Mouse (Mus musculus): ENCODE measurements at regions not wholly inside any gene's neighbourhood (a gene's known extent, or its start where the extent isn't known, plus 50 kb on each side); places are given as distances from the start of the nearest gene placed in this dataset.

DNA sequence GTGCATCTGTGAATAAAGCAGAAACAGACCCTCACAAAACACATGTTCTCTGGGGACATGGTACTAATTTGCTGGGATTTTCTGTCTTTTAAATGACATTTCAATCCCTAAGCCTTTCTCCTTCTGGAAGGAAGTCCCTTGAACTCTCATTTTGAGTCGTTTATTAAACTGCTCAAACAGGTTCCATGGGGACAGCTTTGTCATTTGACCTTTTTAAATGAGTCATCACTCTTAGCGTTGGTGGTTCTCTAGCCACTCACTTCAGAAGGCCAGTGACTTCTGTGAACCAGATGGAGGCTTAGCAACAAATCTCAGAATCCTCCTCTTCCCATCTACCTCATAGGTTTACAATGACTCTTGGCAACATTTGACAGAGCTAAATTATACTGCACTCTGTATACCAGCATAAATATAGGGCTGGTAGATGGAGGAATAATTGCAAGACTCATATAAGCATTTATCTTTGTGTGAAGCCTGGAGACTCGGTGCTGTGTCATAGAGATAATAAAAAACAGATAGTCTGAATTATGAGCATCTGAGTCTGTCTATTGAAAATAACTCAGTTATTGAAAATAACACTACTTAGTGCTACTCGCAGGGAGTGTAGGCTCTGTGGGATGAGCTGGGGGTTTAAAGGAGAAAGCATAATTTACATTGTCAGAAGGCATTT lies 185.4 kb upstream of the Crbn start:
- Histone ChIP-seq H3K4me2 (ENCODE audit: low read depth) (no peak overlapping the region), H3K9ac (ENCODE audit: low read length) (no peak overlapping the region)
- 59% methylated on average over 4 of the region's 4 CpGs for WGBS

DNA sequence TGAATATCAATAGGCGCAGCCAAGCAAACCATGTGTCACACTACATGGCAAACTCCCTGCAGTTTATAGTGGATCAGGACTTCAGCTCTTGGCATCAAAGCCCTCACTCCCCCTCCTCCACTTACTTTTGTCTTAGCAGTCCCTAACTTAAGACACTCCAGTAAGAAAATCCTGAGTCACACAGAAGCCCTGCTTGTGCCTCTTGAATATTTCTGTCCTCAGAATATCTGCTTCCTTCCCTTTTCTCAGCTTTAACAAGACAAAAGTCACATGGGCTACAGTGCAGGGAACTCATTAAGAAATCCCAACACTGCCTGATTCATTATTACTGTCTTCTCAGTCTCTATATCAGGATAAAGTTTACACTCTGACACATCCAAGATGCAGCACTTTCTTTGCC lies 191.7 kb upstream of the Crbn start:
- Histone ChIP-seq H3K4me2 (ENCODE audit: low read depth) (no peak overlapping the region), H3K9me3 (ENCODE audit: control insufficient read depth, low read length) (no peaks in the 10 kb centered on the region), H3K36me3 (ENCODE audit: control insufficient read depth, insufficient read depth, low read length) (no peaks in the 10 kb centered on the region), H3K9ac (ENCODE audit: low read length) (no peak overlapping the region), H3K4me1 (ENCODE audit: control insufficient read depth, insufficient read depth, low read length) (no peaks in the 10 kb centered on the region), H3K27me3 (ENCODE audit: control insufficient read depth, insufficient read depth, low read length) (no peaks in the 10 kb centered on the region), H3K27ac (ENCODE audit: low read depth, low read length) (no peak overlapping the region), H3K4me3 (ENCODE audit: low read depth, low read length) (no peak overlapping the region)
- WGBS: 94% methylated on average over 1 of the region's 1 CpGs
- ATAC-seq (ENCODE audit: insufficient read depth, low FRiP score, low TSS enrichment): no peak
- no peak for DNase-seq (ENCODE audit: low spot score)

More for the DNA sequence above, 185.4 kb upstream of the Crbn start:
- no peaks in the 10 kb centered on the region for H3K9me3 ChIP-seq (ENCODE audit: control insufficient read depth, low read length)
- no peak overlapping the region for H3K4me3 ChIP-seq (ENCODE audit: low read depth, low read length)
- no peaks in the 10 kb centered on the region for H3K4me1 ChIP-seq (ENCODE audit: control insufficient read depth, insufficient read depth, low read length)
- H3K36me3 ChIP-seq (ENCODE audit: control insufficient read depth, insufficient read depth, low read length): no peaks in the 10 kb centered on the region
- no peak overlapping the region for H3K27ac ChIP-seq (ENCODE audit: low read depth, low read length)
- H3K27me3 ChIP-seq (ENCODE audit: control insufficient read depth, insufficient read depth, low read length): no peaks in the 10 kb centered on the region
- DNase-seq (ENCODE audit: low spot score) (no peak), ATAC-seq (ENCODE audit: insufficient read depth, low FRiP score, low TSS enrichment) (no peak)

DNA sequence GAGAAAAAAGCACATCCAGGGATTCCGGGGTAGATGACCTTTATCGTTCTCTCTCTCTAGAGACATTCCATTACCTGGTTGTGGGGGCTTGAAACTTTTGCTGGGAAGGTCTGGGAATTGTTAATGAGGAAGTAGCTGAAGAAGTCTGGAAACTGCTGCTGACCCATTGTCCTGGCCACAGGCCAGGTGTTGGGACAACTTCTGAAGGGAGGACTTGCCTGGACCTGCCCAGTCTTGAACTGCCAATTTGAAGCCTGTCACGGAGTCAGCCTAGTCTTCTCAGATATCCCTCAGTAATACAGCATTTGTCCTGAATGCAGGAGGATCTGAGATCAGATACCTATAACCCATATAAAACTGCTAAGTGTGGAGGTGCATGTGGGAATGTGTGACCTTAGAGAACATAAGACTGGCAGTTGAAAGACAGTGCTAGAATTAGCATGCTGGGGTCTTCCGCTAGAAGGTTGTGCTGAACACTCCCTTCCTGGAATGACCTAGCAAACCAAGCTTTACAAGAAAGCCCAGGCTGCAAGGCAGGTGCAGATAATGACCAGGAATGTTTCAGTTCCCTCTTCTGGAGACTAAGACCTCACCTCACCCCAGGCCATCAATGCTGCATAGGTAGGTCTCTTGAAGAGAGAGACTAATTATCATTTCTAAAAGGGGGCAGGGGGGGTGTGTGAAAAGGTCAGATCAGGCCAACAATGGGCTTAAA lies 204.7 kb upstream of the Crbn start:
- DNase-seq (ENCODE audit: low spot score): no peak
- no peaks in the 10 kb centered on the region for H3K36me3 ChIP-seq (ENCODE audit: control insufficient read depth, insufficient read depth, low read length)
- ATAC-seq (ENCODE audit: insufficient read depth, low FRiP score, low TSS enrichment): no peak
- WGBS: 88% methylated on average over 4 of the region's 4 CpGs
- no peaks in the 10 kb centered on the region for H3K27me3 ChIP-seq (ENCODE audit: control insufficient read depth, insufficient read depth, low read length)
- H3K9me3 ChIP-seq (ENCODE audit: control insufficient read depth, low read length): no peaks in the 10 kb centered on the region
- H3K4me3 ChIP-seq (ENCODE audit: low read depth, low read length): no peak overlapping the region
- H3K27ac ChIP-seq (ENCODE audit: low read depth, low read length): no peak overlapping the region
- no peaks in the 10 kb centered on the region for H3K4me1 ChIP-seq (ENCODE audit: control insufficient read depth, insufficient read depth, low read length)
- no peak overlapping the region for H3K4me2 ChIP-seq (ENCODE audit: low read depth)
- H3K9ac ChIP-seq (ENCODE audit: low read length): no peak overlapping the region

DNA sequence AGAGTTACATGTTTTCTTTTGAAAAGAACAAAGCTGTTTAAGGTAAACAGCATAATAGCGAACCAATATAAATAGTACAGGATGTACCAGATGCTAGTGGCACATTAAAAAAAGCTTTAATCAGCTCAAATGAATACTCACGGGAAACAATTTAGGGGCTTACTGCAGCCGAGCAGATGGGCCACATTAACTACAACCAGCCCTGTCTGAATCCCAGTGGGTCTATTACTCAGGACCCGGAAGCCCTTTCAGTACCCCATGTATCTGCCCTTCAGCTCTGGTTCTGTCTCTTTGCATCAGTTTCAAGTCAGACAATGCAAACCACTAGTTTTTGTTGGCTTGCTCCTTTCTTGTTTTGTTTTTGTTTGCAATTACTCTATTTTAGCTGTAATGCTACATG lies 210.9 kb upstream of the Crbn start:
- Histone ChIP-seq H3K9ac (ENCODE audit: low read length) (no peak overlapping the region), H3K36me3 (ENCODE audit: control insufficient read depth, insufficient read depth, low read length) (no peaks in the 10 kb centered on the region), H3K4me2 (ENCODE audit: low read depth) (no peak overlapping the region), H3K27ac (ENCODE audit: low read depth, low read length) (no peak overlapping the region), H3K4me3 (ENCODE audit: low read depth, low read length) (no peak overlapping the region), H3K9me3 (ENCODE audit: control insufficient read depth, low read length) (no peaks in the 10 kb centered on the region), H3K27me3 (ENCODE audit: control insufficient read depth, insufficient read depth, low read length) (no peaks in the 10 kb centered on the region), H3K4me1 (ENCODE audit: control insufficient read depth, insufficient read depth, low read length) (peaks cover 9% of the 10 kb centered on the region; the same call in 1 of the 2 replicates)
- 40% methylated on average over 4 of the region's 4 CpGs for whole genome bisulfite sequencing
- ATAC-seq (ENCODE audit: insufficient read depth, low FRiP score, low TSS enrichment) (no peak), DNase-seq (ENCODE audit: low spot score) (no peak)

DNA sequence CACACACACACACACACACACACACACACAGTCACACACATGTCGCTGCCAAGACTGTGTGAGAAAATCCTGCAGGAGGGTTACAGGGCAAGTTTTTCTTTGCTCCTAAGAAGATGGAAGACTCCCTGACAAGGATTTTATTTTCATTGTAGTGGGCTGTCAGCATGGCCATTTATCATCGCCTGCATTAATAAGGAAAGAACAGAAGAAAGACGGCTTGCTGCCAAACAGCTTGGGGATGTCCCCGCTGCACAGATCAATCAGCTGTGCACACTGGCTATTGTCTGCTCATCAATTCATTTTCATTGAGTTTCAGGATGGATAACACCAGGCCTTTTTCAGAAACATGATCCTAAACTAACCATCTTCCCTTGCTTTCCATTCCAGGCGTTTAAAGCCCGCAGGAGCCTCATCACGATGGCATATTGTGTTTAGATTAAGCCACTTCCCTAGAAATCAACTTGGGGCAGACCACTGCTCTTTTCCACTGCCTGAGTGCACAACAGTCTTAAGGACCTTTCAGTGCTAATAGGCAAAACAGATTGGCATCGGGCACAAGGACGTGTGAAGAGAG lies 213.1 kb upstream of the Crbn start:
- peak overlapping the region; percentile 4; the same call in 1 of the 2 replicates for H3K9ac ChIP-seq (ENCODE audit: low read length)
- no peaks in the 10 kb centered on the region for H3K36me3 ChIP-seq (ENCODE audit: control insufficient read depth, insufficient read depth, low read length)
- WGBS: 7% methylated on average over 9 of the region's 9 CpGs
- H3K4me2 ChIP-seq (ENCODE audit: low read depth): peak overlapping the region; percentile 28
- no peaks in the 10 kb centered on the region for H3K9me3 ChIP-seq (ENCODE audit: control insufficient read depth, low read length)
- DNase-seq (ENCODE audit: low spot score) (peak; percentile 73), ATAC-seq (ENCODE audit: insufficient read depth, low FRiP score, low TSS enrichment) (peak; percentile 80)
- H3K27me3 ChIP-seq (ENCODE audit: control insufficient read depth, insufficient read depth, low read length): no peaks in the 10 kb centered on the region
- peak overlapping the region; percentile 6; the same call in 1 of the 2 replicates for H3K4me3 ChIP-seq (ENCODE audit: low read depth, low read length)
- peaks cover 9% of the 10 kb centered on the region; the same call in 1 of the 2 replicates for H3K4me1 ChIP-seq (ENCODE audit: control insufficient read depth, insufficient read depth, low read length)
- peak overlapping the region; percentile 60 for H3K27ac ChIP-seq (ENCODE audit: low read depth, low read length)

DNA sequence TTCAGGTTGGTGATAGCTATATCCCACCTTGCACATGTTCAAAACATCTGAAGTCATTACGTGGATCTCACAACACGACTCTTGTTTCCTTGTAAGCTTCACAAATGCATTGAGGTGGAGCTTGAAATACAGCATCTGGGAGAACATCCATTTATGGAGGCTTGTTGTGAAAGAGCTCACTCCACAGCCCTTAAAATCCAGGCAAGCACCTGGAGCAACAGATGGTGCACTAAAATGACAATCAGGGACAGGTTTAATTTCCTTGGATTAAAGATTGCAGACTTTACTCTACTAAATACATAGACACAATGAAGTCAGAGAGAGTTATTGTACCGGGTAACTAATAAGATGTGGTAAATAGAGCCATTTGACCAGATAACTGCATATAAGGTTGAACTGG lies 219.2 kb upstream of the Crbn start:
- no peaks in the 10 kb centered on the region for H3K9me3 ChIP-seq (ENCODE audit: control insufficient read depth, low read length)
- no peak overlapping the region for H3K4me3 ChIP-seq (ENCODE audit: low read depth, low read length)
- no peaks in the 10 kb centered on the region for H3K27me3 ChIP-seq (ENCODE audit: control insufficient read depth, insufficient read depth, low read length)
- H3K27ac ChIP-seq (ENCODE audit: low read depth, low read length): no peak overlapping the region
- no peak overlapping the region for H3K9ac ChIP-seq (ENCODE audit: low read length)
- no peaks in the 10 kb centered on the region for H3K36me3 ChIP-seq (ENCODE audit: control insufficient read depth, insufficient read depth, low read length)
- no peak overlapping the region for H3K4me2 ChIP-seq (ENCODE audit: low read depth)
- whole genome bisulfite sequencing: 77% methylated on average over 3 of the region's 3 CpGs
- ATAC-seq (ENCODE audit: insufficient read depth, low FRiP score, low TSS enrichment) (no peak), DNase-seq (ENCODE audit: low spot score) (no peak)
- no peaks in the 10 kb centered on the region for H3K4me1 ChIP-seq (ENCODE audit: control insufficient read depth, insufficient read depth, low read length)

DNA sequence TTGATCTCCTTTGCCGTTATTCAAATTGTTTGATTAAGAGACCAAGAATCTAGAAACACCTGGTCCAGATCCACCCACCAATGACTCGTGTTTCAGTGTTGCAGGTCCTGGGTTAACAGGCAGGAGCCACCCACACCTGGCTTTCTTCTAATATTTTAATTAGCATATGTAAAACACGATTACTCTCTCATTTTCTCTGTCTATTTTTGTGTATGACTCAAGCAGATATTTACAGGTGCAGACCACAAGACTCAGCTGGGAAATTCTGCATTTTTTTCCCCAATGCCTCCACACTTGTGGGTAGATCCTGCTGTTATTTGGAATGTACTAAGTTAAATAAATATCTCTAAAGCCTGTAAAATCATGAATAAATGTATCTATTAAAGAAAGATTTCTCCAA lies 245.3 kb upstream of the Crbn start:
- Histone ChIP-seq H3K27ac (ENCODE audit: low read depth, low read length) (no peak overlapping the region), H3K4me3 (ENCODE audit: low read depth, low read length) (no peak overlapping the region), H3K4me1 (ENCODE audit: control insufficient read depth, insufficient read depth, low read length) (no peaks in the 10 kb centered on the region), H3K9me3 (ENCODE audit: control insufficient read depth, low read length) (no peaks in the 10 kb centered on the region), H3K36me3 (ENCODE audit: control insufficient read depth, insufficient read depth, low read length) (no peaks in the 10 kb centered on the region), H3K4me2 (ENCODE audit: low read depth) (no peak overlapping the region), H3K27me3 (ENCODE audit: control insufficient read depth, insufficient read depth, low read length) (no peaks in the 10 kb centered on the region), H3K9ac (ENCODE audit: low read length) (no peak overlapping the region)
- WGBS: 79% methylated on average over 3 of the region's 3 CpGs
- no peak for ATAC-seq (ENCODE audit: insufficient read depth, low FRiP score, low TSS enrichment)
- DNase-seq (ENCODE audit: low spot score): no peak

DNA sequence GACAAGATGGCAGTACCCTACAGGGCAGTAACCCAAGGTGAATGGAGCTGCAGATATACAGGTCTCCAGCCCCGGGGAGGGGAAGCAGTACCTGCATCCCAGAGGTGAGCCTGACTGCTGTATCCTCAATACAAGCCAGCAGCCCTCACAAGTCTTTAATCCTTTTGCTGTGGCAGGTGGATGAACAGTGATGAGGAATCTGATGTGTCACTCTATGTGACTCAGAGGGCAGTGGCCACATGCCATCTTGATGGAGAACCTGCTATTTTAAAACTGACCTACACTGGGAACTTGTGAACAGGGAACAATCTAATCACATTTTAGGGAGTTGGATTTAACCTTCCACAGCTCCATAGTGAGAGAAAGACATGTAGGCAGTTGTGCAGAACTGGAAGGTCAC lies 251.7 kb upstream of the Crbn start:
- no peak overlapping the region for H3K27ac ChIP-seq (ENCODE audit: low read depth, low read length)
- no peaks in the 10 kb centered on the region for H3K36me3 ChIP-seq (ENCODE audit: control insufficient read depth, insufficient read depth, low read length)
- H3K9me3 ChIP-seq (ENCODE audit: control insufficient read depth, low read length): no peaks in the 10 kb centered on the region
- H3K4me1 ChIP-seq (ENCODE audit: control insufficient read depth, insufficient read depth, low read length): no peaks in the 10 kb centered on the region
- DNase-seq (ENCODE audit: low spot score): no peak
- no peak overlapping the region for H3K9ac ChIP-seq (ENCODE audit: low read length)
- no peak overlapping the region for H3K4me2 ChIP-seq (ENCODE audit: low read depth)
- ATAC-seq (ENCODE audit: insufficient read depth, low FRiP score, low TSS enrichment): no peak
- no peak overlapping the region for H3K4me3 ChIP-seq (ENCODE audit: low read depth, low read length)
- H3K27me3 ChIP-seq (ENCODE audit: control insufficient read depth, insufficient read depth, low read length): no peaks in the 10 kb centered on the region
- WGBS: 79% methylated on average over 1 of the region's 1 CpGs

DNA sequence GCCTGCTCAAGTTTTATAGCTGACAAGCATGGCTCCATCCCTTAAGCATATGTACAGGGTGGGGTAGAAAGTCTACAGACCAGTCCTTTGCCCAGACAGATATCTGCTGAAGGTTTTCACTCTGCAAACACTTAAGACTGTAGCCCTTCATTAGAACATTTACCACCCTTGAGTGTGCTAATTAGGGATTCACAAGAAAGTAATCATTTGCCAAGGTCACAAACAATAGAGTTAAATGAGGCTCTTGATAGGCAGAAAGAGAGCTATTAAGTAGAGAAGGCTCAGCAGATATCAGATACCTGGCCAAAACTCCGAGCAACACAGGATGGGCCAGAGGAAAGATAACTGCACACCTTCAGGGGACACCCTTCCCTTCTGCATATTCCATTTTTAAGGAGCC lies 252.3 kb upstream of the Crbn start:
- no peak overlapping the region for H3K4me2 ChIP-seq (ENCODE audit: low read depth)
- DNase-seq (ENCODE audit: low spot score): no peak
- 59% methylated on average over 1 of the region's 1 CpGs for WGBS
- no peak overlapping the region for H3K9ac ChIP-seq (ENCODE audit: low read length)
- H3K27me3 ChIP-seq (ENCODE audit: control insufficient read depth, insufficient read depth, low read length): no peaks in the 10 kb centered on the region
- no peaks in the 10 kb centered on the region for H3K4me1 ChIP-seq (ENCODE audit: control insufficient read depth, insufficient read depth, low read length)
- ATAC-seq (ENCODE audit: insufficient read depth, low FRiP score, low TSS enrichment): no peak
- no peak overlapping the region for H3K4me3 ChIP-seq (ENCODE audit: low read depth, low read length)
- H3K27ac ChIP-seq (ENCODE audit: low read depth, low read length): no peak overlapping the region
- no peaks in the 10 kb centered on the region for H3K9me3 ChIP-seq (ENCODE audit: control insufficient read depth, low read length)
- no peaks in the 10 kb centered on the region for H3K36me3 ChIP-seq (ENCODE audit: control insufficient read depth, insufficient read depth, low read length)
